Mouse (Mus musculus): ENCODE data around the gene Fam227a. TPM values are rescaled to one million over a fixed set of nuclear protein-coding genes. Genes with fewer than 3 reads are reported as not detected.
A peak's percentile ranks its signal among the peaks of the same experiment; 100 is the strongest.

The Fam227a gene
- polyA plus RNA-seq, 1 experiment = 0.74 TPM

DNA sequence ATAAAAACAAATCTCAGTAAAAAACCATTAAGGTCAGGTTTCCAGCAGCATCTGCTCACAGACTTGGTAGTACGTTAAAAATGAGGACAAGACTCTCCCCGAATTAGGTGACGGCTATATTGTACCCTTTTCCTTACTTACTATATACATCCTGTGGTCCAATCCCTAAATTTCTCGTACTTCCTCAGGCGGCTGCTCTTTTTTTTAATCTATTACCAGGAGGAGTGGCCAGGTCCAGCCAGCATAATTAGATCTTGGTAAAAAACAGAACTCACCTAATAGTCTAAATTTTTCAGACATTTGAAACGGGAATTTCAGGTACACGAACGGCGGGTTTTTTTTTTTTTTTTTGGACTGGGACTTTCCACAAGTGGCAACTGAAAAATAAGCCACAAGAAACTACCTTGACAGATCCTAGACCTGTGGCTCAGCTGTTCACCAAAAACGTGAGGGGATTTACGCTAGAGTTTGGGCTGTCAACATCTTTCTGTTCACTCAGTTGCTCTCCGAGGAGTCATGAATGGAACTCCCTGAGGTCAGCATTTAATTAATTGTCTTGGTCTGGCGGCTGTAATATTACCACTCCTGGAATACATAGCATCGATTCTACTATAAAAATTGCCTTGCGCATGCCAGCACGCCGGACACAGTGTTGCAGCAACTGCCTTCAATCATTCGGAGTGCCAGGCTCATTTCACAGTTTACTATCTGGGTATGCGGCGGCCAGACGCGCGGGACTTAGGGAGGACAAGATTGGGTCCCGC lies 31.1 kb upstream of the Fam227a start:
- Histone ChIP-seq H3K79me2 (ENCODE audit: control insufficient read depth, insufficient read depth) (peaks cover 61% of the 10 kb centered on the region), H3K36me3 (ENCODE audit: control insufficient read depth, insufficient read depth) (no peaks in the 10 kb centered on the region), H3K27me3 (ENCODE audit: control insufficient read depth, insufficient read depth, insufficient read length) (no peaks in the 10 kb centered on the region), H3ac (ENCODE audit: control insufficient read depth, insufficient read length) (no peak overlapping the region), H3K4me2 (ENCODE audit: low read depth) (peak overlapping the region; percentile 94), H3K4me3 (peak overlapping the region; percentile 46)
- peak; percentile 61 for TF ChIP-seq POLR2A (IDR thresholded peaks at IDR 0.05; ENCODE audit: insufficient read length, low read depth)
- TF ChIP-seq REST (IDR thresholded peaks at IDR 0.05; ENCODE audit: insufficient read depth, insufficient read length) = no peak
- TF ChIP-seq CEBPB (IDR thresholded peaks at IDR 0.05; ENCODE audit: insufficient read depth, poor library complexity, severe bottlenecking) = peak; percentile 38; the same call in 1 of the 2 replicates
- TF ChIP-seq SRF (IDR thresholded peaks at IDR 0.05; ENCODE audit: control insufficient read depth, insufficient read length, low read depth) = no peak
- TF ChIP-seq MYOG (IDR thresholded peaks at IDR 0.05; ENCODE audit: control insufficient read depth in 1 of 3, insufficient read depth in 1 of 3, insufficient read length in 2 of 3, low read depth in 2 of 3) = no peak
- TF ChIP-seq MYOD1 (IDR thresholded peaks at IDR 0.05; ENCODE audit: control insufficient read depth in 1 of 3, insufficient read length in 2 of 3, low read depth in 2 of 3) = peak in 1 of 3 experiments; percentile 10
- TF ChIP-seq MAX (IDR thresholded peaks at IDR 0.05; ENCODE audit: low read depth) = no peak
- no peak for TF ChIP-seq E2F4 (IDR thresholded peaks at IDR 0.05; ENCODE audit: insufficient read depth)
- peak; percentile 28 for TF ChIP-seq POLR2AphosphoS2 (IDR thresholded peaks at IDR 0.05; ENCODE audit: insufficient read length, low read depth)
- TF ChIP-seq USF1 (IDR thresholded peaks at IDR 0.05; ENCODE audit: low read depth) = no peak
- no peak for TF ChIP-seq TCF3 (IDR thresholded peaks at IDR 0.05; ENCODE audit: insufficient read length, low read depth)
- no peak for TF ChIP-seq TCF12 (IDR thresholded peaks at IDR 0.05; ENCODE audit: insufficient read depth, poor library complexity, severe bottlenecking)

DNA sequence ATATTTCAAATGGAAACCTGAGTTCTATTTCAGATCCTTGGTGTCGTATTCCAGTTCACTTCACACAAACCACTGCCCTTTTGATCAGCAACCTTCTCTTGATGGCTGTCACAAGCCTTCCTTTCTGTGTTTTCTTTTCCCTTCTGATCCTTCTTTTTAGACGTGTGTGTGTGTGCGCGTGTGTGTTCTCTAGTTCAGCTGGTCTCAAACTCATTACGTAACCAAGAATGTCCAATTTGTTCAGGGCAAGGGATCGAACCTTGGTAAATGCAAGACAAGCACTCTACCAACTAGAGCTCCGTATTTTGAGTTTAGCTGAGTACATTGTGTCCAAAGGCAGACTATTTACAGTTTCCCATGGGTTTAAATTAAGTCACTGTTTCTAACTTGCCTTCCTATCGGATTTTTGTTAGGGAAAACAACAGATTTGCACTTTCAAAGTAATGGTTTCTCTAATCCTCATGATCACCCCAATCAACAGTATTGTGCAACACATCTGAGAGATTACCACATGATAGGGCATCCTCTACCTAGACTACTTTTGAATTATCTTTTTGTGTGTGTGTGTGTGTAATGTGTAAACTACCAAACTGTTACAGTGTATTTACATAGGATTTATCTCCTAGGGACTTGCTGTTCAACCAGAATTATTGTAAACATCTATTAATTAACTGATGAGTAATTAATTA lies 29.7 kb upstream of the Fam227a start:
- peak; percentile 82 for TF ChIP-seq CEBPB (IDR thresholded peaks at IDR 0.05; ENCODE audit: insufficient read depth, poor library complexity, severe bottlenecking)
- no peak for TF ChIP-seq MYOG (IDR thresholded peaks at IDR 0.05; ENCODE audit: control insufficient read depth in 1 of 3, insufficient read depth in 1 of 3, insufficient read length in 2 of 3, low read depth in 2 of 3)
- Histone ChIP-seq H3K4me2 (ENCODE audit: low read depth) (peak overlapping the region; percentile 91), H3K4me3 (peak overlapping the region; percentile 61), H3K36me3 (ENCODE audit: control insufficient read depth, insufficient read depth) (no peaks in the 10 kb centered on the region), H3ac (ENCODE audit: control insufficient read depth, insufficient read length) (peak overlapping the region; percentile 84), H3K79me2 (ENCODE audit: control insufficient read depth, insufficient read depth) (peaks cover 62% of the 10 kb centered on the region), H3K27me3 (ENCODE audit: control insufficient read depth, insufficient read depth, insufficient read length) (no peaks in the 10 kb centered on the region)

DNA sequence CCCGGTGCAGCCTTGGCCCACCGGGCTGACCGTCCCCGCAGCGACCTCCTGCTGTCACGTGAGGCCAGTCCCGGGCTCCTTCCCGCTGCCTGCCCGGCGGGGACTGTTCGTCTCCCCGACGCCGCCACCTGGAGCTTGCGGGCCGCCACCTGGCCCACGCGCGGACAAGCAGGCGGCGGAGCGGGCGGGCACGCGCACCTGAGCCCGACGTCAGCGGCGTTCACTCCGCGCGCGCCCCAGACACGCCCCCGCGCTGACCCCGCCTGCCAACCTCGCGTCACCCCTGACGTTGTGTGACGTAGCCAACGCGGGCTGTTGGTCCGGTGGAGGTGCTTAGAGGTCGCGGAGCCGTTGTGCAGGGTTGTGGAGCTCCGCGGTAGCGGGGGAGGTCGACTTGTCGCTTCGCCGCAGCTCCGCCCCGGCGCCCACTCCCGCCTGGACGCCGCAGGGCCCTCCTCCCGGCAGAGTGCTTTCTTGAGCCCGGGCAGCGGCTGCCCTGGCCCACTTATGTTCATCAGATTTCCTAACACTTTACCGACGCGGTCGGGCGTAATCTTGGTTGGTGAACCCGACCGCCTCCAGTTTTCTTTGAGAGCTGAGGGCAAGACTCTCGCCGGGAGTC lies 29.0 kb upstream of the Fam227a start, which contains the start of gene Josd1:
Gene Josd1 (minus strand): TSS at position 274 of the 622 bp plus-strand sequence.
- TF ChIP-seq E2F4 (IDR thresholded peaks at IDR 0.05; ENCODE audit: insufficient read depth) (peak; percentile 26), USF1 (IDR thresholded peaks at IDR 0.05; ENCODE audit: low read depth) (peak; percentile 69), SRF (IDR thresholded peaks at IDR 0.05; ENCODE audit: control insufficient read depth, insufficient read length, low read depth) (peak; percentile 66), MYOD1 (IDR thresholded peaks at IDR 0.05; ENCODE audit: control insufficient read depth in 1 of 3, insufficient read length in 2 of 3, low read depth in 2 of 3) (peak in 2 of 3 experiments; percentile 22 to 51), MAX (IDR thresholded peaks at IDR 0.05; ENCODE audit: low read depth) (no peak), POLR2A (IDR thresholded peaks at IDR 0.05; ENCODE audit: insufficient read length, low read depth) (peak; percentile 96), TCF3 (IDR thresholded peaks at IDR 0.05; ENCODE audit: insufficient read length, low read depth) (peak; percentile 34), REST (IDR thresholded peaks at IDR 0.05; ENCODE audit: insufficient read depth, insufficient read length) (no peak), TCF12 (IDR thresholded peaks at IDR 0.05; ENCODE audit: insufficient read depth, poor library complexity, severe bottlenecking) (no peak), MYOG (IDR thresholded peaks at IDR 0.05; ENCODE audit: control insufficient read depth in 1 of 3, insufficient read depth in 1 of 3, insufficient read length in 2 of 3, low read depth in 2 of 3) (peak in 1 of 3 experiments; percentile 54), CEBPB (IDR thresholded peaks at IDR 0.05; ENCODE audit: insufficient read depth, poor library complexity, severe bottlenecking) (no peak), POLR2AphosphoS2 (IDR thresholded peaks at IDR 0.05; ENCODE audit: insufficient read length, low read depth) (peak; percentile 95)
- peak within 1 kb of the TSS; percentile 91 for H3K4me2 ChIP-seq (ENCODE audit: low read depth)
- H3K27me3 ChIP-seq (ENCODE audit: control insufficient read depth, insufficient read depth, insufficient read length) = no peaks in the 10 kb centered on the region
- peaks cover 62% of the 10 kb centered on the region for H3K79me2 ChIP-seq (ENCODE audit: control insufficient read depth, insufficient read depth)
- H3ac ChIP-seq (ENCODE audit: control insufficient read depth, insufficient read length) = peak within 1 kb of the TSS; percentile 84
- H3K36me3 ChIP-seq (ENCODE audit: control insufficient read depth, insufficient read depth) = no peaks in the 10 kb centered on the region
- peak within 1 kb of the TSS; percentile 61 for H3K4me3 ChIP-seq

DNA sequence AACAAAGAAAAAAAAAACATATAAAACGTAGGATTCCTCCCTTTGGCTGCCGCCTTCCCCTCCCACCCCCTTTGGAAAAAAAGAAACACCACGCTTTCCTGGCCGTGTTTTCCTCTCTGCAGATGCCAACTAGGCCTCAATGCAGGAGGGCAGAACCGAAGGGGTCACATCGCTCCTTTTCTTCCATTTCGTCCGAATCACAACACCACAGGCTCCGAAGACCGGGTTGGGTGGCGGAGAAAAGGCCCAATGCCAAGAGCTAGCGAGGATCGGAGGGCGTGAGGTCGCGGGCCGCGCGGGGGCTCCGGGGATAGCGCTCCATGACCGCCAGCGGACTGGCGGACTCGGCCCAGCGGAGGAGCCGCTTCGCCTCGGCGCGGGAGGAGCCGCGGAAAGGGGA lies 28.4 kb upstream of the Fam227a start:
- no peaks in the 10 kb centered on the region for H3K36me3 ChIP-seq (ENCODE audit: control insufficient read depth, insufficient read depth)
- H3K4me3 ChIP-seq = peak overlapping the region; percentile 61
- peak overlapping the region; percentile 84 for H3ac ChIP-seq (ENCODE audit: control insufficient read depth, insufficient read length)
- peak overlapping the region; percentile 90 for H3K4me2 ChIP-seq (ENCODE audit: low read depth)
- H3K79me2 ChIP-seq (ENCODE audit: control insufficient read depth, insufficient read depth) = peaks cover 62% of the 10 kb centered on the region
- no peaks in the 10 kb centered on the region for H3K27me3 ChIP-seq (ENCODE audit: control insufficient read depth, insufficient read depth, insufficient read length)
- TF ChIP-seq USF1 (IDR thresholded peaks at IDR 0.05; ENCODE audit: low read depth) (no peak), MYOD1 (IDR thresholded peaks at IDR 0.05; ENCODE audit: control insufficient read depth in 1 of 3, insufficient read length in 2 of 3, low read depth in 2 of 3) (no peak), SRF (IDR thresholded peaks at IDR 0.05; ENCODE audit: control insufficient read depth, insufficient read length, low read depth) (no peak), MYOG (IDR thresholded peaks at IDR 0.05; ENCODE audit: control insufficient read depth in 1 of 3, insufficient read depth in 1 of 3, insufficient read length in 2 of 3, low read depth in 2 of 3) (no peak)
